Mouse (Mus musculus): ENCODE data around the gene Jmjd7. TPM values are rescaled to one million over a fixed set of nuclear protein-coding genes. Genes with fewer than 3 reads are reported as not detected.

Gene Jmjd7
- polyA plus RNA-seq, 1 experiment from 2014 or later = 13.5 TPM

DNA sequence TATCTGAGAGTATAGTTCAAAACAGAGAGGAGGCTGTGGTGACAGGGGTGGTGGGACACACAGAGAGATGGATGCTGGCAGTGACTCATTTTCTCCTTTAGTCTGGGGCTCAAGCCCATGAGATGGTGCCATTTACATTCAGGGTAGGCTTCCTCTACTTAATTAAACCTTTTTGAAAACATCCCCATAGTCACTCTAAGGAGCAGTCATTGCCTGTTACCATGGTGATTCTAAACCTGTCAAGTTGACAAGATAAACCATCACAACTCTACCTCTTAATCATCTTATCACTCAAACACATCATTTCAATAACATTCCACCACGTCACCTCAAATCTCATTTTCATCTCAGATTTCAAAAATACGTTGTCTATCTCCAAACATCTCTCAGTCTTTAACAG lies 23.3 kb upstream of the Jmjd7 start:
- Histone ChIP-seq H3K27me3 (replicated peaks; ENCODE audit: control insufficient read depth, insufficient read depth, low read length) (no peaks in the 10 kb centered on the region), H3K9me3 (ENCODE audit: control insufficient read depth, low read length) (no peaks in the 10 kb centered on the region), H3K4me1 (replicated peaks; ENCODE audit: control insufficient read depth, insufficient read depth, low read length) (peaks cover 6% of the 10 kb centered on the region; the same call in 1 of the 2 replicates), H3K4me2 (no peak overlapping the region), H3K9ac (ENCODE audit: low read depth, low read length) (no peak overlapping the region), H3K4me3 (ENCODE audit: low read depth, low read length) (no peak overlapping the region), H3K36me3 (ENCODE audit: control insufficient read depth, insufficient read depth, low read length) (no peaks in the 10 kb centered on the region), H3K27ac (ENCODE audit: low read depth, low read length) (no peak overlapping the region)
- WGBS = 77% methylated on average over 2 of the region's 2 CpGs
- no peak for DNase-seq (ENCODE audit: low spot score)
- no peak for ATAC-seq (replicated peaks; ENCODE audit: low FRiP score)

- 96% methylated on average over 7 of the region's 7 CpGs for WGBS
- H3K9me3 ChIP-seq (ENCODE audit: control insufficient read depth, low read length) = no peaks in the 10 kb centered on the region
- no peaks in the 10 kb centered on the region for H3K4me1 ChIP-seq (replicated peaks; ENCODE audit: control insufficient read depth, insufficient read depth, low read length)
- H3K27ac ChIP-seq (ENCODE audit: low read depth, low read length) = no peak overlapping the region
- H3K4me3 ChIP-seq (ENCODE audit: low read depth, low read length) = no peak overlapping the region
- ATAC-seq (replicated peaks; ENCODE audit: low FRiP score) (no peak), DNase-seq (ENCODE audit: low spot score) (no peak)
- H3K27me3 ChIP-seq (replicated peaks; ENCODE audit: control insufficient read depth, insufficient read depth, low read length) = no peaks in the 10 kb centered on the region
- H3K36me3 ChIP-seq (ENCODE audit: control insufficient read depth, insufficient read depth, low read length) = no peaks in the 10 kb centered on the region
- H3K9ac ChIP-seq (ENCODE audit: low read depth, low read length) = no peak overlapping the region
- no peak overlapping the region for H3K4me2 ChIP-seq
Measured at GRCm38 (mm10) chr2:120006696-120007095, 20.6 kb upstream of the Jmjd7 start.

GRCm38 (mm10) chr2:120007680-120008210 lies 19.5 kb upstream of the Jmjd7 start:
- Histone ChIP-seq H3K9me3 (ENCODE audit: control insufficient read depth, low read length) (no peaks in the 10 kb centered on the region), H3K9ac (ENCODE audit: low read depth, low read length) (no peak overlapping the region), H3K27me3 (replicated peaks; ENCODE audit: control insufficient read depth, insufficient read depth, low read length) (no peaks in the 10 kb centered on the region), H3K27ac (ENCODE audit: low read depth, low read length) (no peak overlapping the region), H3K36me3 (ENCODE audit: control insufficient read depth, insufficient read depth, low read length) (no peaks in the 10 kb centered on the region; the same call in 1 of the 2 replicates), H3K4me1 (replicated peaks; ENCODE audit: control insufficient read depth, insufficient read depth, low read length) (no peaks in the 10 kb centered on the region), H3K4me3 (ENCODE audit: low read depth, low read length) (no peak overlapping the region), H3K4me2 (no peak overlapping the region)
- WGBS = 88% methylated on average over 4 of the region's 4 CpGs
- DNase-seq (ENCODE audit: low spot score) = no peak
- no peak for ATAC-seq (replicated peaks; ENCODE audit: low FRiP score)

GRCm38 (mm10) chr2:120008672-120009071 lies 18.6 kb upstream of the Jmjd7 start:
- no peak overlapping the region for H3K4me3 ChIP-seq (ENCODE audit: low read depth, low read length)
- ATAC-seq (replicated peaks; ENCODE audit: low FRiP score) (no peak), DNase-seq (ENCODE audit: low spot score) (no peak)
- H3K4me2 ChIP-seq = no peak overlapping the region
- H3K4me1 ChIP-seq (replicated peaks; ENCODE audit: control insufficient read depth, insufficient read depth, low read length) = no peaks in the 10 kb centered on the region
- no peaks in the 10 kb centered on the region; the same call in 1 of the 2 replicates for H3K36me3 ChIP-seq (ENCODE audit: control insufficient read depth, insufficient read depth, low read length)
- 38% methylated on average over 4 of the region's 4 CpGs for WGBS
- no peak overlapping the region for H3K27ac ChIP-seq (ENCODE audit: low read depth, low read length)
- no peaks in the 10 kb centered on the region for H3K9me3 ChIP-seq (ENCODE audit: control insufficient read depth, low read length)
- no peaks in the 10 kb centered on the region for H3K27me3 ChIP-seq (replicated peaks; ENCODE audit: control insufficient read depth, insufficient read depth, low read length)
- H3K9ac ChIP-seq (ENCODE audit: low read depth, low read length) = no peak overlapping the region

DNA sequence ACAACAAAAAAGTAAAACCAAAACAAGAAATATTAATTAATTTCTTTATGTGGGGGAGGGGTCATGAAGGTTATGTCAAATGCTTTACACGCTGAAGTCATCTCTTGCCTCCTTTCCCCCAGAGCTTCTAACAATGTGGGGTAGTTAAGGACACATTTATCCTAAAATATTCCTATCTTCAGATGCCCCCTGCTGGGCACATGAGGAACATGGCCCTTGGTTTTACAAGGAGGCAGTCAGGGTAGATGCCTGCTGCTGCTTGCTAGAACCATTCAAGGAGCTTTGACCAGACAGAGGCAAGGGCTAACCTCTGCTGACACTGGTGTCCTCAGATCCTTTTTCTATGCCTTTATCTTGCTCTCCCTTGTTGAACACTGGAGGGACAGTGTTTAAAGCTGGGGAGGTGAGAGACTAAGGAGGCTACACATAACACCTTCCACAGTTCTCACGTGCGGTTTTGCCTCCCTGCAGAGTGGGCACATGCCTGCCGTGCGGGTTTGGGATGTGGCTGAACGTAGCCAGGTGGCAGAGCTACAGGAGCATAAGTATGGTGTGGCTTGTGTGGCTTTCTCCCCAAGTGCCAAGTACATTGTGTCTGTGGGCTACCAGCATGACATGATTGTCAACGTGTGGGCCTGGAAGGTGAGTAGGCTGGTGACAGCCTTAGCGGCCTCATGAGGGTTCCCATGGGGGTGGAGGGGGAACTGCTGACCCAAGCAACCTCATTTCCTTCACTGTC lies 15.7 kb upstream of the Jmjd7 start:
- Histone ChIP-seq H3K9me3 (ENCODE audit: control insufficient read depth, low read length) (no peaks in the 10 kb centered on the region), H3K9ac (ENCODE audit: low read depth, low read length) (no peak overlapping the region), H3K36me3 (ENCODE audit: control insufficient read depth, insufficient read depth, low read length) (no peaks in the 10 kb centered on the region; the same call in 1 of the 2 replicates), H3K27ac (ENCODE audit: low read depth, low read length) (no peak overlapping the region), H3K4me2 (no peak overlapping the region), H3K27me3 (replicated peaks; ENCODE audit: control insufficient read depth, insufficient read depth, low read length) (no peaks in the 10 kb centered on the region), H3K4me3 (ENCODE audit: low read depth, low read length) (no peak overlapping the region), H3K4me1 (replicated peaks; ENCODE audit: control insufficient read depth, insufficient read depth, low read length) (no peaks in the 10 kb centered on the region; the same call in 1 of the 2 replicates)
- 77% methylated on average over 8 of the region's 8 CpGs for whole genome bisulfite sequencing
- DNase-seq (ENCODE audit: low spot score) (no peak), ATAC-seq (replicated peaks; ENCODE audit: low FRiP score) (no peak)

GRCm38 (mm10) chr2:120012924-120013323 lies 14.4 kb upstream of the Jmjd7 start:
- no peak overlapping the region for H3K9ac ChIP-seq (ENCODE audit: low read depth, low read length)
- H3K4me2 ChIP-seq = no peak overlapping the region
- H3K36me3 ChIP-seq (ENCODE audit: control insufficient read depth, insufficient read depth, low read length) = peaks cover 5% of the 10 kb centered on the region; the same call in 1 of the 2 replicates
- ATAC-seq (replicated peaks; ENCODE audit: low FRiP score) = 0 out of 2 replicates have a peak, but pooled peaks have one; percentile 51
- DNase-seq (ENCODE audit: low spot score) = no peak
- H3K4me1 ChIP-seq (replicated peaks; ENCODE audit: control insufficient read depth, insufficient read depth, low read length) = no peaks in the 10 kb centered on the region; the same call in 1 of the 2 replicates
- no peaks in the 10 kb centered on the region for H3K9me3 ChIP-seq (ENCODE audit: control insufficient read depth, low read length)
- no peak overlapping the region for H3K27ac ChIP-seq (ENCODE audit: low read depth, low read length)
- no peaks in the 10 kb centered on the region for H3K27me3 ChIP-seq (replicated peaks; ENCODE audit: control insufficient read depth, insufficient read depth, low read length)
- WGBS = 68% methylated on average over 13 of the region's 13 CpGs
- H3K4me3 ChIP-seq (ENCODE audit: low read depth, low read length) = no peak overlapping the region

GRCm38 (mm10) chr2:120013831-120014486 lies 13.3 kb upstream of the Jmjd7 start:
- Histone ChIP-seq H3K27ac (ENCODE audit: low read depth, low read length) (no peak overlapping the region), H3K27me3 (replicated peaks; ENCODE audit: control insufficient read depth, insufficient read depth, low read length) (no peaks in the 10 kb centered on the region), H3K9me3 (ENCODE audit: control insufficient read depth, low read length) (no peaks in the 10 kb centered on the region), H3K4me1 (replicated peaks; ENCODE audit: control insufficient read depth, insufficient read depth, low read length) (no peaks in the 10 kb centered on the region; the same call in 1 of the 2 replicates), H3K36me3 (ENCODE audit: control insufficient read depth, insufficient read depth, low read length) (peaks cover 5% of the 10 kb centered on the region; the same call in 1 of the 2 replicates), H3K4me3 (ENCODE audit: low read depth, low read length) (no peak overlapping the region), H3K9ac (ENCODE audit: low read depth, low read length) (no peak overlapping the region), H3K4me2 (no peak overlapping the region)
- ATAC-seq (replicated peaks; ENCODE audit: low FRiP score) (no peak), DNase-seq (ENCODE audit: low spot score) (no peak)
- WGBS = 89% methylated on average over 2 of the region's 2 CpGs

DNA sequence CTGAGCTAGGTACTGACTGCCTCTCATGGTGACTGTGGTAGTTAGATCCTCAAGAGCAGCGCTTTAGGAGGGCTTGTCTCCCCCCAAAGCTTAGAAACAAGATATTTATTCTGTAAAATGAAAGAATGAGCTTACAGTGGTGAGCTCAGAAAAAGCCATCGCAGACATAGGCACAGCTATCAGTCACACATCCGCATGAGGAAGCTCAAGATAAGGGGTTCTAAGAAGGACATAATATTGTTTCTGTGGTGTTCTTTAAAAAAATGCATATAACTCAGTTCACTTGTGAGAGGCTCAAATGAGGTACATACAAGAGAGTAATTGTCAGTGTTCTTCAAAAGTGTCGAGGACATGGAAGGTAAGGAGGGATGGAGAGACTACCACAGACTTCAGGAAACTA lies 11.4 kb upstream of the Jmjd7 start:
- ATAC-seq (replicated peaks; ENCODE audit: low FRiP score) (peak; percentile 51; the same call in 1 of the 2 replicates), DNase-seq (ENCODE audit: low spot score) (no peak)
- Histone ChIP-seq H3K27ac (ENCODE audit: low read depth, low read length) (no peak overlapping the region), H3K4me1 (replicated peaks; ENCODE audit: control insufficient read depth, insufficient read depth, low read length) (no peaks in the 10 kb centered on the region; the same call in 1 of the 2 replicates), H3K36me3 (ENCODE audit: control insufficient read depth, insufficient read depth, low read length) (peaks cover 5% of the 10 kb centered on the region; the same call in 1 of the 2 replicates), H3K4me2 (peak overlapping the region; percentile 7), H3K9me3 (ENCODE audit: control insufficient read depth, low read length) (no peaks in the 10 kb centered on the region), H3K27me3 (replicated peaks; ENCODE audit: control insufficient read depth, insufficient read depth, low read length) (no peaks in the 10 kb centered on the region), H3K4me3 (ENCODE audit: low read depth, low read length) (no peak overlapping the region), H3K9ac (ENCODE audit: low read depth, low read length) (no peak overlapping the region)
- whole genome bisulfite sequencing = 68% methylated on average over 4 of the region's 4 CpGs
